Mouse (Mus musculus): Measurements from ENCODE around the gene Tmem253.

DNA sequence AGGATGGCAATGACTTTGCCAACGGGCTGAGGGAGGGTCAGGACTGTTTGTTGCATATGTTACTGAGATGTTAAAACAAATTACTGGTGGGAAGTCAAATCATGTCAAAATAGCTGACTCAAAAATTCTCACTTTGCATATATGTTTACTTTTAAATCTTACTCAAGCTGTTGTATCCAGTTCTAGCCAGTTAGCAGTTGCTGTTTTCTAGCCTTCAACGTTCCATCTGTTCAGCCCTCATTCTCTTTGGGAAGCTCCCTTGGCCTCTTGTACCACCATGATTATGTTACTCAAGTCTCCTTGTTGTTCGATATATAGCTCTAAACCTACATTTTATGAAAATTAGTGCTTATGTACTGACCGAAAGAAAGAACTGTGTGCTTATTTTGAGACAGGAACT is 10.9 kb downstream of the Tmem253 start:
- TF ChIP-seq TAL1 (IDR thresholded peaks at IDR 0.05; ENCODE audit: low read length) (no peak), GATA1 (IDR thresholded peaks at IDR 0.05; ENCODE audit: low read length) (no peak)

All from erythroblast, embryonic 14.5 days (primary cell).